Mouse (Mus musculus): ENCODE data around the gene Vdac2. TPM values are rescaled to one million over a fixed set of nuclear protein-coding genes. Genes with fewer than 3 reads are reported as not detected.
A peak's percentile ranks its signal among the peaks of the same experiment; 100 is the strongest.

Gene Vdac2
- total and polyA plus RNA-seq, 2 experiments, result 89.3 to 108 TPM

- DNase-seq (ENCODE audit: extremely low read depth, low read depth, low spot score), result no peak
- Histone ChIP-seq H3K4me1 (ENCODE audit: control insufficient read depth, insufficient read depth, low read length) (peaks cover 7% of the 10 kb centered on the region), H3K4me3 (ENCODE audit: insufficient read depth, low read depth, low read length) (no peak overlapping the region), H3K27me3 (ENCODE audit: control insufficient read depth, insufficient read depth, low read length) (no peaks in the 10 kb centered on the region), H3K36me3 (ENCODE audit: control insufficient read depth, insufficient read depth, low read length) (peaks cover 16% of the 10 kb centered on the region), H3K27ac (replicated peaks; ENCODE audit: insufficient read depth, low read depth, low read length) (no peak overlapping the region), H3K79me2 (ENCODE audit: control insufficient read depth, insufficient read depth, low read length) (no peaks in the 10 kb centered on the region), H3K9ac (ENCODE audit: low read depth, low read length) (no peak overlapping the region)
- no peak for TF ChIP-seq POLR2A (IDR thresholded peaks at IDR 0.05; ENCODE audit: extremely low read depth, insufficient read depth, low read length)
- TF ChIP-seq CTCF (IDR thresholded peaks at IDR 0.05; ENCODE audit: low read depth, low read length), result no peak
- 69% methylated on average over 10 of the region's 10 CpGs for WGBS
Observed at GRCm38 (mm10) chr14:21846827-21847380, 21.9 kb downstream of the Vdac2 start.

GRCm38 (mm10) chr14:21847381-21848165, 22.5 kb downstream of the Vdac2 start:
- TF ChIP-seq CTCF (IDR thresholded peaks at IDR 0.05; ENCODE audit: low read depth, low read length) (no peak), POLR2A (IDR thresholded peaks at IDR 0.05; ENCODE audit: extremely low read depth, insufficient read depth, low read length) (no peak)
- Histone ChIP-seq H3K4me1 (ENCODE audit: control insufficient read depth, insufficient read depth, low read length) (peaks cover 7% of the 10 kb centered on the region), H3K36me3 (ENCODE audit: control insufficient read depth, insufficient read depth, low read length) (peaks cover 10% of the 10 kb centered on the region), H3K4me3 (ENCODE audit: insufficient read depth, low read depth, low read length) (peak overlapping the region; percentile 72; the same call in 1 of the 2 replicates), H3K27ac (replicated peaks; ENCODE audit: insufficient read depth, low read depth, low read length) (no peak overlapping the region), H3K27me3 (ENCODE audit: control insufficient read depth, insufficient read depth, low read length) (no peaks in the 10 kb centered on the region), H3K79me2 (ENCODE audit: control insufficient read depth, insufficient read depth, low read length) (no peaks in the 10 kb centered on the region), H3K9ac (ENCODE audit: low read depth, low read length) (peak overlapping the region; percentile 65)
- DNase-seq (ENCODE audit: extremely low read depth, low read depth, low spot score), result no peak
- 12% methylated on average over 49 of the region's 50 CpGs for WGBS

GRCm38 (mm10) chr14:21848166-21849154, 23.4 kb downstream of the Vdac2 start, which contains the start of gene Comtd1:
TSS of gene Comtd1 (minus strand) at chr14:21848977.
- Histone ChIP-seq H3K4me1 (ENCODE audit: control insufficient read depth, insufficient read depth, low read length) (peaks cover 8% of the 10 kb centered on the region), H3K4me3 (ENCODE audit: insufficient read depth, low read depth, low read length) (peak within 1 kb of the TSS; percentile 72), H3K27me3 (ENCODE audit: control insufficient read depth, insufficient read depth, low read length) (no peaks in the 10 kb centered on the region), H3K9ac (ENCODE audit: low read depth, low read length) (peak within 1 kb of the TSS; percentile 65), H3K27ac (replicated peaks; ENCODE audit: insufficient read depth, low read depth, low read length) (no peak within 1 kb of the TSS), H3K79me2 (ENCODE audit: control insufficient read depth, insufficient read depth, low read length) (no peaks in the 10 kb centered on the region), H3K36me3 (ENCODE audit: control insufficient read depth, insufficient read depth, low read length) (peaks cover 9% of the 10 kb centered on the region)
- WGBS, result under 1% methylated on average over 51 of the region's 51 CpGs
- 0 out of 2 replicates have a peak, but pooled peaks have one; percentile 21 for TF ChIP-seq POLR2A (IDR thresholded peaks at IDR 0.05; ENCODE audit: extremely low read depth, insufficient read depth, low read length)
- TF ChIP-seq CTCF (IDR thresholded peaks at IDR 0.05; ENCODE audit: low read depth, low read length), result peak; percentile 100
- peak; percentile 84 for DNase-seq (ENCODE audit: extremely low read depth, low read depth, low spot score)

DNA sequence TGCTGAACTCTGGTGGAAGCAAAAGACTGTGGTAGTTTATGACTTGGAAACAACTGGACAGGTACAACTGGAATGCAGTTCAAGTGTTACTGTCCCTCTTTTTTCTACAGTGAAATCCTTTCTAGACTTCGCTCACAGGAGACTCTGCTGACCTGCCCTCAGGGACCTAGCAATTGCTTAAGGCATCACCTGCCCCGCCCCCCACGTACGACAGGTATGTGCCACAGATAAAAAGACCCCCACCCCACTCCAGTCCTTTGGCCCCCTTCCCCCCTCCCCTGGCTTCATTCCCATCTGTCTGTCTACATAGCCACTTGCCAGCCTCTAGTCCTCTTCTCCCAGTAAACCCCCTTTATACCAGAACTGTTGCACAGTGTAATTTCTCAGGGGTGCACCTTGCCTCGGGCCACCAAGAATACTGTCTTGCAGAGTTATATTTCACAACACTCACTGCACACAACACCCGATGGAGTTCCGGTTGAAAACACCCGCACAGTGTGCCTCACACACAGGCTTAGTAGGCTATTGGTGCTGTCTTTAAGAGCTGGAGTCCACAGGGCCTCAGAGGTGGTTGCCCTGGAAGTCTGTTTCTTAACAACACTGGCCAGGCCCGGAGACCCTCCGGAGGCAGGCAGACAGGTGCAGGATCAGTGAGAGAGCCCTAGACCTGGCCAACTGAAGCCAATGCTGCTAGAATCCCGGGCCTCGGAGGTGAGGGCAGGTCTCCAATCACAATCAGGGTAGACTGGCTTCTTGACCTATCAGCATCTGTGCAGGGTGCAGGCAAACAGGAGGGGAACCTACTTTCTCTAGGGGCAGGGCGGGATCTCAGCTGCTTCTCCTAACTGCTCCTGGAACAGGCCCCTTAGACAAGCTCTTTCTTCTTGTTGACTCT, 24.7 kb downstream of the Vdac2 start:
- no peaks in the 10 kb centered on the region for H3K79me2 ChIP-seq (ENCODE audit: control insufficient read depth, insufficient read depth, low read length)
- no peak overlapping the region for H3K27ac ChIP-seq (replicated peaks; ENCODE audit: insufficient read depth, low read depth, low read length)
- no peaks in the 10 kb centered on the region for H3K27me3 ChIP-seq (ENCODE audit: control insufficient read depth, insufficient read depth, low read length)
- TF ChIP-seq CTCF (IDR thresholded peaks at IDR 0.05; ENCODE audit: low read depth, low read length) (no peak), POLR2A (IDR thresholded peaks at IDR 0.05; ENCODE audit: extremely low read depth, insufficient read depth, low read length) (no peak)
- H3K4me1 ChIP-seq (ENCODE audit: control insufficient read depth, insufficient read depth, low read length), result peaks cover 15% of the 10 kb centered on the region
- H3K9ac ChIP-seq (ENCODE audit: low read depth, low read length), result no peak overlapping the region
- H3K4me3 ChIP-seq (ENCODE audit: insufficient read depth, low read depth, low read length), result no peak overlapping the region
- peaks cover 2% of the 10 kb centered on the region; the same call in 1 of the 2 replicates for H3K36me3 ChIP-seq (ENCODE audit: control insufficient read depth, insufficient read depth, low read length)
- 85% methylated on average over 13 of the region's 13 CpGs for WGBS
- no peak for DNase-seq (ENCODE audit: extremely low read depth, low read depth, low spot score)
